Mouse (Mus musculus) ES-E14 (cell line): ENCODE results near the gene Thoc3. TPM values are rescaled to one million over a fixed set of nuclear protein-coding genes. Genes with fewer than 3 reads are reported as not detected.

ENCODE experiments used
- DNase-seq: peaks from one replicate; pipeline ENCODE4 v3.0.0-alpha.2; 2013; ENCODE audit warnings: low read depth, low spot score
- H3K27ac ChIP-seq: 2 replicates; pipeline ENCODE4 v1.5.1; 2012; ENCODE audit warnings: low read depth, mild to moderate bottlenecking, low read length, moderate library complexity, mixed read lengths; ENCODE audit not compliant: poor library complexity, insufficient read depth, severe bottlenecking
- H3K36me3 ChIP-seq: 2 replicates; pipeline ENCODE4 v1.6.1; 2012; ENCODE audit warnings: mild to moderate bottlenecking, low read length, moderate library complexity, mixed read lengths; ENCODE audit not compliant: control insufficient read depth, poor library complexity, insufficient read depth, severe bottlenecking
- H3K4me1 ChIP-seq, 2 experiments: fragments of 150-350 bp in 1 of 2; sonication (generic) in 1 of 2; 2 replicates each; pipeline ENCODE4 v1.6.1; 2012; ENCODE audit warnings: low read length in 2 of 2, mild to moderate bottlenecking in 1 of 2, mixed read lengths in 1 of 2; ENCODE audit not compliant: control insufficient read depth in 2 of 2, insufficient read depth in 2 of 2, poor library complexity in 1 of 2
- H3K4me3 ChIP-seq, 2 experiments: fragments of 150-350 bp in 1 of 2; sonication (generic) in 1 of 2; 2 replicates each; pipeline ENCODE4 v1.5.1; 2012; ENCODE audit warnings: low read length in 2 of 2, low read depth in 1 of 2, mild to moderate bottlenecking in 1 of 2, mixed read lengths in 1 of 2; ENCODE audit not compliant: insufficient read depth in 1 of 2, poor library complexity in 1 of 2, severe bottlenecking in 1 of 2
- H3K9ac ChIP-seq: 2 replicates; pipeline ENCODE4 v1.6.1; 2012; ENCODE audit warnings: low read depth, mild to moderate bottlenecking, low read length, mixed read lengths; ENCODE audit not compliant: poor library complexity, insufficient read depth, severe bottlenecking
- H3K9me3 ChIP-seq: fragments of 150-350 bp; sonication (generic); 2 replicates; pipeline ENCODE4 v1.6.1; 2012; ENCODE audit warnings: low read depth, mild to moderate bottlenecking, low read length; ENCODE audit not compliant: control insufficient read depth, insufficient read depth
- CHD2 ChIP-seq: IDR thresholded peaks from 2 replicates; pipeline ENCODE4 v1.6.1; 2014; ENCODE audit warnings: mild to moderate bottlenecking, low read depth, low read length, inconsistent platforms
- HCFC1 ChIP-seq: IDR thresholded peaks from 2 replicates; pipeline ENCODE4 v1.6.1; 2012; ENCODE audit warnings: low read length, inconsistent platforms, borderline replicate concordance; ENCODE audit not compliant: insufficient read depth
- MAFK ChIP-seq: IDR thresholded peaks from 2 replicates; pipeline ENCODE4 v1.6.1; 2014; ENCODE audit warnings: mild to moderate bottlenecking, low read depth, low read length, inconsistent platforms; ENCODE audit not compliant: insufficient read depth
- ZC3H11A ChIP-seq: IDR thresholded peaks from 2 replicates; pipeline ENCODE4 v1.6.1; 2012; ENCODE audit warnings: low read depth, mild to moderate bottlenecking, inconsistent platforms, low read length, borderline replicate concordance
- ZNF384 ChIP-seq: IDR thresholded peaks from 2 replicates; pipeline ENCODE4 v1.6.1; 2012; ENCODE audit warnings: low read depth, low read length, inconsistent platforms
- in situ Hi-C, 2 experiments: fragments of 600-800 bp; cut with MboI; formaldehyde crosslinking; loops; one replicate each; pipeline ENCODE4 v1.15.1; 2025; ENCODE audit warnings: low sequenced_read_pairs in 2 of 2, inconsistent platforms in 1 of 2; ENCODE audit not compliant: unreplicated experiment in 2 of 2
- total RNA-seq: library from RNA; depleted of rRNA; stranded (reverse); fragments of 300-350 nt; gene quantifications from 2 replicates; pipeline ENCODE4 v1.2.3, GENCODE M21; 2012

The Thoc3 gene
- total RNA-seq, 1 experiment = 81.8 TPM

DNA sequence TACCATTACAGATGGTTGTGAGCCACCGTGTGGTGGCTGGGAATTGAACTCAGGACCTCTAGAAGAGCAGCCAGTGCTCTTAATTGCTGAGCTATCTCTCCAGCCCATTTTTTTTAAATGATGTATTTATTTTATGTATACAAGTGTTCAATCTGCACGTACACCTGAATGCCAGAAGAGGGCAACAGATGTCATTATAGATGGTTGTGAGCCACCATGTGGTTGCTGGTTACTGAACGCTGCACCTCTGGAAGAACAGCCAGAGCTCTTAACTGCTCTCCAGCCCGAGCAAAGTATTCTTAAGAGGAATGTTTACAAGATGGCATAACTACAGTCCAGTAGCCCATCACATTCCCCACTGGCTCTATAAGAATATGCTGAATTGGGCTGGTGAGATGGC lies 3.3 kb upstream of the Thoc3 start:
- Histone ChIP-seq H3K36me3 (peaks cover 3% of the 10 kb centered on the region; the same call in 1 of the 2 replicates), H3K9ac (no peak overlapping the region), H3K4me1 (peaks cover 0 to 4% of the 10 kb centered on the region in 2 experiments; a peak in 1 of 4 replicates), H3K27ac (no peak overlapping the region), H3K9me3 (no peaks in the 10 kb centered on the region), H3K4me3 (no peak overlapping the region)
- in situ Hi-C loops = no loop called here
- no peak for DNase-seq
- TF ChIP-seq ZC3H11A = no peak
- TF ChIP-seq MAFK = no peak
- TF ChIP-seq HCFC1 = no peak
- TF ChIP-seq CHD2 = no peak
- no peak for TF ChIP-seq ZNF384

DNA sequence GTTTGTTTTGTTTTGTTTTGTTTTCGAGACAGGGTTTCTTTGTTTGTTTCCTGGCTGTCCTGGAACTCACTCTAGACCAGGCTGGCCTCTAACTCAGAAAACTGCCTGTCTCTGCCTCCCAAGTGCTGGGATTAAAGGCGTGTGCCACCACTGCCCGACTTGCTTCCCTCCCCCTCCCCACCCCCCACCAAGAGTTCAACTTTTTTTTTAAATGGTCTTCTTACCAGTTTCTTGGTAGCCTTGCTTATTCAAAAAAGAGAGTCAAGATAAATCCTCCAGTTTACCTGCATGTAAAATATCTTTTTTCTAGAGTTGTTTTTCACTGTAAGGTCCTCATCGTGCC lies 334 bp upstream of the Thoc3 start:
- in situ Hi-C loops = no loop called here
- Histone ChIP-seq H3K9me3 (no peaks in the 10 kb centered on the region), H3K4me3 (peak overlapping the region; percentile 82 to 97), H3K4me1 (peaks cover 0 to 4% of the 10 kb centered on the region in 2 experiments; a peak in 1 of 4 replicates), H3K27ac (no peak overlapping the region), H3K9ac (peak overlapping the region; percentile 51; the same call in 1 of the 2 replicates), H3K36me3 (peaks cover 24% of the 10 kb centered on the region)
- peak; percentile 25 for DNase-seq
- no peak for TF ChIP-seq ZC3H11A
- TF ChIP-seq ZNF384 = no peak; the same call in 1 of the 2 replicates
- no peak for TF ChIP-seq CHD2
- no peak for TF ChIP-seq HCFC1
- no peak for TF ChIP-seq MAFK

DNA sequence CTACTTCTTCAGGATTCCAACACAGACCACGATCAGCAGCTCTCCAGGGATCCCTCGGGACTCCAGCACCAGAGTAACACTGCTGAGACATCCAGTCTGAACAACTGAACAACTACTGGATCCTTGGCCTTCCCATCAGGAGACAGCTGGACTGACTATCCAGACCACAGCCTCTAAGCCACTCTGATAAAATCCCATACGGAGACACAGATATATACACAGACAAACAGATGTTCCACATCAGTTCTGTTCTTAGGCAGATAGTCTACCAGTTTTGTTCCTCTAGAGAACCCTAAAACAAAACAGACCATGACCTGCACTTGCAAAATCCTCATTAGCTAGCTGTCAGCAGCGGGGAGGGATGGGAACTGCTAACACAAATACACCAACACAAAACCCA lies 9.4 kb downstream of the Thoc3 start:
- Histone ChIP-seq H3K36me3 (peaks cover 60% of the 10 kb centered on the region), H3K27ac (no peak overlapping the region), H3K9me3 (no peaks in the 10 kb centered on the region), H3K4me1 (no peaks in the 10 kb centered on the region; a peak in 1 of 4 replicates), H3K4me3 (no peak overlapping the region), H3K9ac (no peak overlapping the region)
- TF ChIP-seq ZC3H11A (no peak), ZNF384 (no peak), CHD2 (no peak), HCFC1 (no peak), MAFK (no peak)
- no peak for DNase-seq
- in situ Hi-C loops = no loop called here

DNA sequence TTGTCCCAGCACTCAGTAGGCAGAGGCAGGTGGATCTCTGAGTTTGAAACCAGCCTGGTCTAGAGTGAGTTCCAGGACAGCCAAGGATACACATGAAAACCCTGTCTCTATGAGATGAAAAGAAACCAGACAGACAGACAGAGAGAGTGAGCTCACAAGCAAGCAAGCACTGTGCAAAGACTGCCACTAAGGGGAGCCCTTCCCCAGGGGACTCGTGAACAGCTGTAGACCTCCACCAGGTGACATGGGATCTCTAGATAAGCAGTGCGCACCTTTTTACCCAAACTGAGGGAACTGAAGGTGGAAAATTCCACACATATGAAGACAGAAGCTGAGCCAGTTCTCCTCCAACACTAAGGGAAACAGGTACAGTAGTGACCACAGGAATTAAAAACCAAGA lies 11.6 kb downstream of the Thoc3 start:
- no peak overlapping the region for H3K9ac ChIP-seq
- H3K9me3 ChIP-seq = no peaks in the 10 kb centered on the region
- H3K4me1 ChIP-seq = no peaks in the 10 kb centered on the region; a peak in 1 of 4 replicates
- peaks cover 45% of the 10 kb centered on the region for H3K36me3 ChIP-seq
- TF ChIP-seq CHD2 = no peak
- TF ChIP-seq ZNF384 = no peak
- TF ChIP-seq ZC3H11A = no peak
- TF ChIP-seq HCFC1 = no peak
- TF ChIP-seq MAFK = no peak
- in situ Hi-C loops = no loop called here
- no peak for DNase-seq
- H3K27ac ChIP-seq = no peak overlapping the region
- no peak overlapping the region for H3K4me3 ChIP-seq
